Mouse (Mus musculus) liver, postnatal 0 days (tissue): ENCODE results near the gene Gse1. TPM values are rescaled to one million over a fixed set of nuclear protein-coding genes. Genes with fewer than 3 reads are reported as not detected.

ENCODE experiments used
- ATAC-seq: fragments of 200-750 bp; cut with Nextera tagmentation; 2 replicates; pipeline ENCODE4 v1.8.0; 2017; ENCODE audit warnings: mild to moderate bottlenecking, moderate library complexity
- DNase-seq: peaks from one replicate; pipeline ENCODE4 v3.0.0-alpha.2; 2016
- H3K27ac ChIP-seq: fragments of 300-500 bp; sonication (generic); 2 replicates; pipeline ENCODE4 v1.5.1; 2014; ENCODE audit warnings: antibody characterized with exemption, moderate library complexity, mild to moderate bottlenecking, low read depth
- H3K27me3 ChIP-seq: fragments of 300-500 bp; sonication (generic); 2 replicates; pipeline ENCODE4 v1.6.1; 2014; ENCODE audit warnings: low read length, control low read depth, mixed read lengths; ENCODE audit not compliant: insufficient read depth
- H3K36me3 ChIP-seq: fragments of 300-500 bp; sonication (generic); replicated peaks from 2 replicates; pipeline ENCODE4 v1.6.1; 2014; ENCODE audit warnings: mild to moderate bottlenecking, control low read depth, low read length, moderate library complexity, mixed read lengths; ENCODE audit not compliant: insufficient read depth
- H3K4me1 ChIP-seq: fragments of 300-500 bp; sonication (generic); 2 replicates; pipeline ENCODE4 v1.6.1; 2014; ENCODE audit warnings: antibody characterized with exemption, mild to moderate bottlenecking, control low read depth; ENCODE audit not compliant: insufficient read depth
- H3K4me2 ChIP-seq: fragments of 300-500 bp; sonication (generic); 2 replicates; pipeline ENCODE4 v1.6.1; 2014; ENCODE audit warnings: low read depth, mild to moderate bottlenecking, low read length, moderate library complexity, mixed read lengths
- H3K4me3 ChIP-seq: fragments of 300-500 bp; sonication (generic); 2 replicates; pipeline ENCODE4 v1.5.1; 2014; ENCODE audit warnings: low read depth, low read length
- H3K9ac ChIP-seq: fragments of 300-500 bp; sonication (generic); replicated peaks from 2 replicates; pipeline ENCODE4 v1.6.1; 2014; ENCODE audit warnings: mild to moderate bottlenecking, moderate library complexity
- H3K9me3 ChIP-seq: fragments of 300-500 bp; sonication (generic); 2 replicates; pipeline ENCODE4 v1.6.1; 2016; ENCODE audit warnings: mild to moderate bottlenecking, control low read depth, low read length, mixed read lengths
- CTCF ChIP-seq: sonication (generic); IDR thresholded peaks from 2 replicates; pipeline ENCODE4 v1.5.1; 2016; ENCODE audit warnings: antibody characterized with exemption, low read depth
- EP300 ChIP-seq: IDR thresholded peaks from 2 replicates; pipeline ENCODE4 v1.6.1; 2016; ENCODE audit warnings: antibody characterized with exemption, low read depth, mild to moderate bottlenecking
- WGBS: fragments of 180-500 bp; shearing (Covaris S2); extraction: QIAGEN DNeasy Blood & Tissue Kit; methylation state at CpG from one replicate; pipeline ENCODE4 v1.1.7; 2014; ENCODE audit not compliant: insufficient replicate concordance; 5-methylcytosine and 5-hydroxymethylcytosine counted together
- polyA plus RNA-seq: library from polyadenylated mRNA; unstranded; fragments of >200 nt; fragmentation: Nextera tagmentation; extraction: Ambion mirVana; gene quantifications from 2 replicates; pipeline ENCODE4 v1.2.1, GENCODE M21; 2015

Gene Gse1
- polyA plus RNA-seq, 1 experiment from 2014 or later = 7.7 TPM

DNA sequence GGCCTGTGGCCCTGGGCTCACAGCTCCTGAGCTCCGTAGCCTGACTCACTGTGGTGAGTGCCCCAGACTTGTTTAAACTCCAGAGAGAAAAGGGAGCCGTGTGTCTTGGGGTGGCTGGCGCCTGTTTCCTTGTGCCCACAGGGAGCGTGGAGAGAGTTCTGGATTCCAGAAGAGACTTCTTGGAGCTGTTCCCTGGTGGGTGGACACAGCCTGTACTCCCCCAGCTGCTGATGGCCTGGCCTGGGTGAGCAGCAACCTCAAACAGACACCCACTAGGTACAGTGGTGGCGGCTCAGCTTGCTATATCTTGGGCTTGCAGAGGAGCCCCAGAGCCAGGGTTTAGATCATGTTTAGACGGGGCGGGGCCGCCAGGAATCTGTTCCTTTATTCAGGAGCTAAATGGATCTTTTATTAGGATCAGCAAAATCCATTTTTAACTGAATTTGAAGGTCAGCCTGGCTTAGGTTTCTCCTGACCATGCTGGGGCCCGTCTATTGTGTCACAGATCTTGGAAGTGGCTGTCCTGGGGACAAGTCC lies 21.6 kb downstream of the Gse1 start:
- TF ChIP-seq CTCF (no peak), EP300 (no peak)
- no peak for DNase-seq
- Histone ChIP-seq H3K36me3 (no peaks in the 10 kb centered on the region), H3K4me2 (no peak overlapping the region), H3K4me1 (no peaks in the 10 kb centered on the region), H3K9ac (no peak overlapping the region), H3K4me3 (no peak overlapping the region), H3K27ac (no peak overlapping the region), H3K27me3 (no peaks in the 10 kb centered on the region), H3K9me3 (no peaks in the 10 kb centered on the region)
- WGBS = 81% methylated on average over 9 of the region's 9 CpGs
- ATAC-seq = no peak

DNA sequence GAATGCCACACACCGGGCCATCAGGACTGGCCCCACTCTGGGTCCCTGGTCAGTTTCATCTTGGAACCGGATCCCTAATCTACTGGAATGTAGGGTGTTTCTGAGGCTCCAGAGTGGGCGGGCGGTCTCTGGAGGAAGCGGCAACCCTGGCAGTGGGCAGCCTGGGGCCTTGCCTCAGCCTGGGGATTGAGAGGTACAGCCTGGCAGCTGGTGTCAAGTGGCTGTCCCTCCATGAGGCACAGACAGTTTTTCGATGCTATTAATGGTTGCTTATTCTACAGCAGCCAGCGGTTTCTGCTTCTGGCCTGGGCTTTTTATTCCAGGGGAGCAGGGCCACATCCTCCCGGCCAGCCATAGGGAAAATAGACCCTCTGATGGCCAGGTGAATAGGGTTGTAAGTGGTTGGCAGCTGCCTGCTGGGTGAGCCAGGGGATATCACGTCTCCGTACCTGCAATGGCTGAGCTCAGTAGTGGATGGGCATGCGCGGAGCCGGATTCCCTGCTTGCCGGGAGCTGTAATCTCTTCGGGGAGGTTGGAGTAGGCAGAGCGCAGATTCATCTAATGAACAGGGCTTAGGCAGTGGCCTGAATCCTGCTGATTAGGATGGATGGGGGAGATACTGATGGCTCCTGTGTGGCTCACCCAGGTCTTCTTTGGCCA lies 22.6 kb downstream of the Gse1 start:
- TF ChIP-seq EP300 = no peak
- no peak for TF ChIP-seq CTCF
- Histone ChIP-seq H3K4me3 (no peak overlapping the region), H3K27me3 (no peaks in the 10 kb centered on the region), H3K9me3 (no peaks in the 10 kb centered on the region), H3K27ac (no peak overlapping the region), H3K4me1 (no peaks in the 10 kb centered on the region), H3K9ac (no peak overlapping the region), H3K4me2 (no peak overlapping the region), H3K36me3 (no peaks in the 10 kb centered on the region)
- ATAC-seq (no peak), DNase-seq (no peak)
- 84% methylated on average over 16 of the region's 16 CpGs for WGBS

DNA sequence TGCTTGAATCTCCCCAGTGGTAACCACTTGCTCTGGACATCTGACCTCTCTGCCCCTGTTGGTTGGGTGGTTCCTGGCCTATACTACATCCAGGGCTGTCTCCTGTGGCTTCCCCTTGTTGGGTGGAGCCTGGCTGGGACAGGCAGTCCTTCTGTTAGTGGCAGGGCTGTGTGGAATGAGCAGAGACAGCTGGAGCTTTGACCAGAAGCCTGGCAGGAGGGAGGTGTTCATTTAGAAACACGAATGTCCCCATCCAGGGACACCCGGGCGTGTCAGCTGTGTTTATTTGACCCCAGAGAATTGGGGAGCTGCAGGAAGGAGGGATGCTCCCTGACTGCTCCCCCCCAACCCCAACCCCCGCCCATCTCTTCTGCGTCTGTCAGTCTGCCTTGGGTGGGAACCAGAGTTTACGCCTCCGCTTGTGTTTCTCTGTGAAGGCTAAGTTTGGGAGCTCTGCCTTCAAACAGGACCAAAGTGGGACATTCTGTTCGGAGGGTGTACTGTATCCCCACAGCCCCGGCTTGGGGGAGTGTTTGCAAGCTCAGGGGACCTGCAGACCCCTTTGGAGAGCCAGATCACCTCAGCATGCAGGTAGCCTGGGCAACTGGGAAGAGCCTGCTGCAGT lies 23.3 kb downstream of the Gse1 start:
- no peaks in the 10 kb centered on the region for H3K27me3 ChIP-seq
- no peak overlapping the region for H3K9ac ChIP-seq
- ATAC-seq (no peak), DNase-seq (no peak)
- no peak overlapping the region for H3K4me3 ChIP-seq
- no peak overlapping the region for H3K4me2 ChIP-seq
- H3K4me1 ChIP-seq = no peaks in the 10 kb centered on the region
- no peak for TF ChIP-seq CTCF
- no peak for TF ChIP-seq EP300
- H3K36me3 ChIP-seq = no peaks in the 10 kb centered on the region
- WGBS = 70% methylated on average over 9 of the region's 9 CpGs
- H3K9me3 ChIP-seq = no peaks in the 10 kb centered on the region
- H3K27ac ChIP-seq = no peak overlapping the region

DNA sequence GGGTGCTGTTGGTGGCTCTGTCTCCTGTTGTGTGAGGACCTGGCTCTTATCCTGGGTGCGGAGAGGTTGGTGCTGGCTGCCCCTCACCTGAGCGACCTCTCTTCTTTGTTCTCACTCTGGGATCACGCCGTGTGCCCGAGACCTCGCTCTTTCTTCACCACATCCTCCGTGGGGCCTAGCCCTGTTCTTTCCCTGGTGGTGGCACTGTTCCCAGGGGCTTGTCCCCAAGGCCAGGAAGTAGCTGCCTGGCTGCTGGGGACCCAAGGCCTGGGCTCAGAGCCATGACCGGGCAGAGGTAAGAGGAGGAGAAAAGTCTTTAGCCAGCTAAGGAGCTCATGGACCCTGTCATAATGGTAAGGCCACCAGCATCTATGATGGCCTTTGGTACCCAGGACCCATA lies 25.4 kb downstream of the Gse1 start:
- no peaks in the 10 kb centered on the region for H3K9me3 ChIP-seq
- H3K27ac ChIP-seq = no peak overlapping the region
- no peaks in the 10 kb centered on the region for H3K4me1 ChIP-seq
- H3K36me3 ChIP-seq = no peaks in the 10 kb centered on the region
- no peak for DNase-seq
- H3K4me3 ChIP-seq = no peak overlapping the region
- no peak overlapping the region for H3K9ac ChIP-seq
- TF ChIP-seq EP300 (no peak), CTCF (no peak)
- 67% methylated on average over 8 of the region's 8 CpGs for WGBS
- H3K4me2 ChIP-seq = no peak overlapping the region
- ATAC-seq = no peak
- H3K27me3 ChIP-seq = no peaks in the 10 kb centered on the region

DNA sequence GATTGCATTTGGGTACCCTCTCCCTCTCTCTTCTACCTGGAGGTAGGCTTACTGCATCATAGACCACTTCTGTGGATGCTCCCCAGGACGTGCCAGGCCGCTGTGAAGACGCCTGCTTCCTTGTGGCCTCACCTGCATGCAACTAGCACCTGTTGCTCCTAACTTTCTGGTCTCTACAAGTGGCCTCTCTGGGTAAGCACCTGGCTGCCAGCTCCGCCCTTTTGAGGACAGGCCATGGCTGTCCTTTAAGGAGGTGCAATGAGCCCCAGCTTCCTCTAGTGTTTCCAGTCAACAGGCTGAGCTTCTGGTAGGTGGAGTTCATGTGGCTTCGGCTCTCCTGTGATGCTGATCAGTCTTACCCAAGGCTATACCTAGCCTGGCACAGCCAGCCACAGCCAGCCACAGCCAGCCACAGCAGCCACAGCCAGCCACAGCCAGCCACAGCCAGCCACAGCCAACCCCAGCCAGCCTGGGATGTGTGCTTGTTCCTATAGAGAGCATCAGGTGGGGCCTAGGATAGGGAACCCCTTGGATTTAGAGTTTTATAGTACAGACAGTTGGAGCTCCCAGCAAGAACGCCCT lies 27.2 kb downstream of the Gse1 start:
- Histone ChIP-seq H3K27ac (no peak overlapping the region), H3K9ac (no peak overlapping the region), H3K36me3 (no peaks in the 10 kb centered on the region), H3K9me3 (no peaks in the 10 kb centered on the region), H3K27me3 (no peaks in the 10 kb centered on the region), H3K4me2 (no peak overlapping the region), H3K4me3 (no peak overlapping the region), H3K4me1 (no peaks in the 10 kb centered on the region)
- WGBS = 80% methylated on average over 6 of the region's 6 CpGs
- DNase-seq = no peak
- TF ChIP-seq CTCF = no peak
- TF ChIP-seq EP300 = no peak
- no peak for ATAC-seq

DNA sequence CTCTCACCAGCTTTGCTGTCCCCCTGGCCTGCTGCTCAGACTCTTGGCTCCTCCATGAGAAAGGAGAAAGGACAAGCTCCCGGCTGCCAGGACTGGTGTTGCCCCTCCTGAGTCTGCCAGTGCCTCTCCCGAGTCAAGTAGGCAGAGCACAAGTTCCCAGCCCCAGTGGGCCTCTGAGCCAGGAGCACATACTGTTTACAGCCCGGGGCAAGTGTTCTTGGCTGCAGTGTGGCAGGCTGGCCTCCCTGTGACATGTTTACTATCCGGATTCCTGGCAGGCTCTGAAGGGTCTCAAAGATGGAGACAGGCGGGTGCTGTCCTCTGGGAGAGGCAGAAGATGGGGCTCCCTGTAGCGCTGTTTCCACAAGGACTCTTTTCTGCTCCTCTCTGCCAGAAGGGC lies 28.7 kb downstream of the Gse1 start:
- 64% methylated on average over 6 of the region's 6 CpGs for WGBS
- Histone ChIP-seq H3K27ac (no peak overlapping the region), H3K27me3 (0 out of 2 replicates have a peak, but pooled peaks cover 2% of the 10 kb centered on the region), H3K4me1 (no peaks in the 10 kb centered on the region), H3K4me3 (no peak overlapping the region), H3K9ac (no peak overlapping the region), H3K9me3 (no peaks in the 10 kb centered on the region), H3K36me3 (no peaks in the 10 kb centered on the region), H3K4me2 (no peak overlapping the region)
- ATAC-seq (no peak), DNase-seq (no peak)
- no peak for TF ChIP-seq EP300
- TF ChIP-seq CTCF = no peak
